ENCODE assay signal across 26 mouse cellular contexts in genomic region chr3:54766811-54767210, GRCm38 (mm10). TPM values are rescaled to one million over a fixed set of nuclear protein-coding genes. Genes with fewer than 3 reads are reported as not detected.
A peak's percentile ranks its signal among the peaks of the same experiment; 100 is the strongest.
DNase-seq lines count a peak whose midpoint lies in the region; ATAC-seq and TF ChIP-seq lines count a peak whose summit lies in the region.
"Had no signal": no experiment of that assay in that cellular context is flagged by ENCODE, and none has a peak within 500 bp of the region (broad histone marks: within the 10 kb centered on the region; RNA-seq: fewer than 3 reads in every experiment).

No protein-coding gene starts in this region.

- no peaks in the 10 kb centered on the region for H3K27me3 ChIP-seq in intestine, embryonic 14.5 days (replicated peaks; ENCODE audit: control insufficient read depth, insufficient read depth, low read length)
- no peaks in the 10 kb centered on the region for H3K27me3 ChIP-seq in intestine, postnatal 0 days (replicated peaks; ENCODE audit: control insufficient read depth, insufficient read depth, low read length)
- no peaks in the 10 kb centered on the region for H3K27me3 ChIP-seq in intestine, embryonic 15.5 days (replicated peaks)
- no peaks in the 10 kb centered on the region for H3K27me3 ChIP-seq in stomach, embryonic 15.5 days (replicated peaks)
- no peaks in the 10 kb centered on the region for H3K27me3 ChIP-seq in hindbrain, embryonic 16.5 days (replicated peaks; ENCODE audit: control insufficient read depth, insufficient read depth, low read length)
- H3K27me3 ChIP-seq: embryonic facial prominence, embryonic 12.5 days; embryonic facial prominence, embryonic 15.5 days; forebrain, embryonic 12.5 days; forebrain, embryonic 15.5 days; heart, embryonic 12.5 days; heart, embryonic 15.5 days; hindbrain, embryonic 13.5 days had no signal

- no peak overlapping the region for H3K9ac ChIP-seq in intestine, embryonic 14.5 days (ENCODE audit: low read length)
- no peak overlapping the region for H3K9ac ChIP-seq in intestine, postnatal 0 days (ENCODE audit: low read depth, low read length)
- no peak overlapping the region for H3K9ac ChIP-seq in intestine, embryonic 15.5 days
- H3K9ac ChIP-seq in stomach, embryonic 15.5 days: no peak overlapping the region
- no peak overlapping the region for H3K9ac ChIP-seq in hindbrain, embryonic 16.5 days (ENCODE audit: low read depth, low read length)
- H3K9ac ChIP-seq: embryonic facial prominence, embryonic 12.5 days; embryonic facial prominence, embryonic 15.5 days; forebrain, embryonic 12.5 days; forebrain, embryonic 15.5 days; heart, embryonic 12.5 days; heart, embryonic 15.5 days; hindbrain, embryonic 13.5 days had no signal

- no peaks in the 10 kb centered on the region for H3K36me3 ChIP-seq in intestine, embryonic 14.5 days (ENCODE audit: control insufficient read depth, insufficient read depth, low read length)
- no peaks in the 10 kb centered on the region for H3K36me3 ChIP-seq in intestine, postnatal 0 days (ENCODE audit: control insufficient read depth, insufficient read depth)
- H3K36me3 ChIP-seq in intestine, embryonic 15.5 days: no peaks in the 10 kb centered on the region
- no peaks in the 10 kb centered on the region for H3K36me3 ChIP-seq in stomach, embryonic 15.5 days
- no peaks in the 10 kb centered on the region for H3K36me3 ChIP-seq in hindbrain, embryonic 16.5 days (ENCODE audit: control insufficient read depth, insufficient read depth, low read length)
- H3K36me3 ChIP-seq: embryonic facial prominence, embryonic 12.5 days; embryonic facial prominence, embryonic 15.5 days; forebrain, embryonic 12.5 days; forebrain, embryonic 15.5 days; heart, embryonic 15.5 days; hindbrain, embryonic 10.5 days; hindbrain, embryonic 13.5 days had no signal

- no peak overlapping the region for H3K4me3 ChIP-seq in intestine, embryonic 14.5 days (ENCODE audit: low read depth, low read length)
- H3K4me3 ChIP-seq in intestine, postnatal 0 days (ENCODE audit: low read depth, low read length): no peak overlapping the region
- H3K4me3 ChIP-seq in intestine, embryonic 15.5 days (replicated peaks): no peak overlapping the region
- H3K4me3 ChIP-seq in stomach, embryonic 15.5 days (replicated peaks): no peak overlapping the region
- H3K4me3 ChIP-seq in hindbrain, embryonic 16.5 days (ENCODE audit: low read length): no peak overlapping the region
- H3K4me3 ChIP-seq: embryonic facial prominence, embryonic 12.5 days; embryonic facial prominence, embryonic 15.5 days; forebrain, embryonic 12.5 days; forebrain, embryonic 15.5 days; heart, embryonic 12.5 days; heart, embryonic 15.5 days; hindbrain, embryonic 10.5 days; hindbrain, embryonic 13.5 days had no signal

- no peaks in the 10 kb centered on the region; the same call in 1 of the 2 replicates for H3K4me1 ChIP-seq in intestine, embryonic 14.5 days (replicated peaks; ENCODE audit: control insufficient read depth, insufficient read depth, low read length)
- H3K4me1 ChIP-seq in intestine, postnatal 0 days (replicated peaks; ENCODE audit: control insufficient read depth, insufficient read depth, low read length): no peaks in the 10 kb centered on the region
- no peaks in the 10 kb centered on the region for H3K4me1 ChIP-seq in intestine, embryonic 15.5 days (replicated peaks)
- H3K4me1 ChIP-seq in stomach, embryonic 15.5 days: peaks cover 9% of the 10 kb centered on the region; the same call in 1 of the 2 replicates
- H3K4me1 ChIP-seq in hindbrain, embryonic 16.5 days (ENCODE audit: control insufficient read depth, insufficient read depth, low read depth, low read length): no peaks in the 10 kb centered on the region
- H3K4me1 ChIP-seq: embryonic facial prominence, embryonic 15.5 days; forebrain, embryonic 15.5 days; hindbrain, embryonic 13.5 days had no signal

- H3K9me3 ChIP-seq in intestine, embryonic 14.5 days (ENCODE audit: control insufficient read depth, low read length): no peaks in the 10 kb centered on the region
- H3K9me3 ChIP-seq in intestine, postnatal 0 days (ENCODE audit: control insufficient read depth): no peaks in the 10 kb centered on the region
- H3K9me3 ChIP-seq in intestine, embryonic 15.5 days: no peaks in the 10 kb centered on the region
- H3K9me3 ChIP-seq in stomach, embryonic 15.5 days: no peaks in the 10 kb centered on the region
- no peaks in the 10 kb centered on the region for H3K9me3 ChIP-seq in hindbrain, embryonic 16.5 days (ENCODE audit: control insufficient read depth, low read length)
- H3K9me3 ChIP-seq: embryonic facial prominence, embryonic 12.5 days; embryonic facial prominence, embryonic 15.5 days; forebrain, embryonic 12.5 days; forebrain, embryonic 15.5 days; heart, embryonic 15.5 days; hindbrain, embryonic 10.5 days; hindbrain, embryonic 13.5 days had no signal

- peak overlapping the region; percentile 77; the same call in 1 of the 2 replicates for H3K27ac ChIP-seq in intestine, embryonic 14.5 days (ENCODE audit: low read depth)
- no peak overlapping the region for H3K27ac ChIP-seq in intestine, postnatal 0 days (ENCODE audit: low read depth, low read length)
- peak overlapping the region; percentile 48 for H3K27ac ChIP-seq in intestine, embryonic 15.5 days
- peak overlapping the region; percentile 55; the same call in 1 of the 2 replicates for H3K27ac ChIP-seq in stomach, embryonic 15.5 days
- H3K27ac ChIP-seq in hindbrain, embryonic 16.5 days (ENCODE audit: low read depth, low read length): no peak overlapping the region
- H3K27ac ChIP-seq: embryonic facial prominence, embryonic 12.5 days; embryonic facial prominence, embryonic 15.5 days; forebrain, embryonic 12.5 days; forebrain, embryonic 15.5 days; heart, embryonic 15.5 days; hindbrain, embryonic 10.5 days; hindbrain, embryonic 13.5 days; hindbrain, postnatal 0 days had no signal

- no peak for ATAC-seq in intestine, embryonic 14.5 days (replicated peaks; ENCODE audit: low FRiP score, low TSS enrichment, low read depth)
- ATAC-seq in intestine, postnatal 0 days: no peak
- no peak for ATAC-seq in intestine, embryonic 15.5 days
- ATAC-seq in stomach, embryonic 15.5 days (ENCODE audit: insufficient read depth, low FRiP score, low read depth): no peak
- no peak for ATAC-seq in hindbrain, embryonic 16.5 days
- ATAC-seq: activated CD4-positive, CD25-positive, alpha-beta regulatory T cell, adult 4 months; forebrain, embryonic 15.5 days; hindbrain, postnatal 0 days had no signal

- no peak for DNase-seq in intestine, embryonic 14.5 days (ENCODE audit: low spot score)
- DNase-seq in right cerebral cortex, postnatal 10 days (ENCODE audit: low spot score in 2 of 2): no peak
- DNase-seq: adrenal gland, postnatal 10 days; cerebellum, adult 11 months; cerebellum, adult 2 months; cerebellum, adult 9-11 months; cerebellum, postnatal 25 days; gastrocnemius, postnatal 25 days; heart, adult 18-20 months; heart, postnatal 10 days; heart, postnatal 36 days had no signal

- WGBS in intestine, embryonic 14.5 days: 67% methylated on average over 5 of the region's 5 CpGs
- 61% methylated on average over 5 of the region's 5 CpGs for WGBS in intestine, postnatal 0 days
- 55% methylated on average over 5 of the region's 5 CpGs for WGBS in intestine, embryonic 15.5 days
- WGBS in stomach, embryonic 15.5 days: 61% methylated on average over 5 of the region's 5 CpGs
- WGBS in hindbrain, embryonic 16.5 days: 88% methylated on average over 5 of the region's 5 CpGs

- TF ChIP-seq CTCF in intestine, postnatal 0 days (IDR thresholded peaks at IDR 0.05; ENCODE audit: low read depth): no peak

- peak overlapping the region; percentile 29; the same call in 1 of the 2 replicates for H3K4me2 ChIP-seq in intestine, embryonic 14.5 days (ENCODE audit: low read length)
- no peak overlapping the region for H3K4me2 ChIP-seq in intestine, postnatal 0 days (replicated peaks; ENCODE audit: low read depth)
- H3K4me2 ChIP-seq in intestine, embryonic 15.5 days (replicated peaks): peak overlapping the region; percentile 33; the same call in 1 of the 2 replicates
- H3K4me2 ChIP-seq in stomach, embryonic 15.5 days: 0 out of 2 replicates have a peak overlapping the region, but pooled peaks have one; percentile 6
- no peak overlapping the region for H3K4me2 ChIP-seq in hindbrain, embryonic 16.5 days (ENCODE audit: low read length)
- H3K4me2 ChIP-seq: embryonic facial prominence, embryonic 12.5 days; embryonic facial prominence, embryonic 15.5 days; forebrain, embryonic 12.5 days; forebrain, embryonic 15.5 days; heart, embryonic 12.5 days; heart, embryonic 15.5 days; hindbrain, embryonic 13.5 days had no signal

RNA-seq across cellular contexts. Expression of gene Smad9, which starts 11.4 kb away (rescaled TPM):
- polyA plus RNA-seq in intestine, embryonic 14.5 days (2014; fragmentation: Nextera tagmentation; extraction: Ambion mirVana): 3.7 TPM in 2 replicates
- polyA plus RNA-seq in intestine, postnatal 0 days (2015; fragmentation: Nextera tagmentation; extraction: Ambion mirVana): 0.70 and 0.93 TPM in 2 replicates
- 1.5 and 1.6 TPM in 2 replicates for polyA plus RNA-seq in intestine, embryonic 15.5 days (2015; fragmentation: Nextera tagmentation; extraction: Ambion mirVana)
- 1.2 and 1.3 TPM in 2 replicates for polyA plus RNA-seq in stomach, embryonic 15.5 days (2015; fragmentation: Nextera tagmentation; extraction: Ambion mirVana)
- 0.57 and 0.90 TPM in 2 replicates for polyA plus RNA-seq in hindbrain, embryonic 16.5 days (2015; fragmentation: Nextera tagmentation; extraction: Ambion mirVana)
- polyA plus RNA-seq: activated CD4-positive, CD25-positive, alpha-beta regulatory T cell, adult 4 months had no signal

RNA-seq across cellular contexts. Expression of gene Alg5, which starts 31.5 kb away (rescaled TPM):
- 57.0 and 58.3 TPM in 2 replicates for polyA plus RNA-seq in intestine, embryonic 14.5 days (2014; fragmentation: Nextera tagmentation; extraction: Ambion mirVana)
- 95.1 and 99.6 TPM in 2 replicates for polyA plus RNA-seq in intestine, postnatal 0 days (2015; fragmentation: Nextera tagmentation; extraction: Ambion mirVana)
- 62.6 and 66.0 TPM in 2 replicates for polyA plus RNA-seq in intestine, embryonic 15.5 days (2015; fragmentation: Nextera tagmentation; extraction: Ambion mirVana)
- 63.8 and 65.6 TPM in 2 replicates for polyA plus RNA-seq in stomach, embryonic 15.5 days (2015; fragmentation: Nextera tagmentation; extraction: Ambion mirVana)
- polyA plus RNA-seq in hindbrain, embryonic 16.5 days (2015; fragmentation: Nextera tagmentation; extraction: Ambion mirVana): 46.2 and 47.9 TPM in 2 replicates

RNA-seq across cellular contexts. Expression of gene Exosc8, which starts 31.6 kb away (rescaled TPM):
- polyA plus RNA-seq in intestine, embryonic 14.5 days (2014; fragmentation: Nextera tagmentation; extraction: Ambion mirVana): 134 and 141 TPM in 2 replicates
- 31.0 and 31.7 TPM in 2 replicates for polyA plus RNA-seq in intestine, postnatal 0 days (2015; fragmentation: Nextera tagmentation; extraction: Ambion mirVana)
- polyA plus RNA-seq in intestine, embryonic 15.5 days (2015; fragmentation: Nextera tagmentation; extraction: Ambion mirVana): 100 and 110 TPM in 2 replicates
- 104 and 109 TPM in 2 replicates for polyA plus RNA-seq in stomach, embryonic 15.5 days (2015; fragmentation: Nextera tagmentation; extraction: Ambion mirVana)
- 69.9 and 71.6 TPM in 2 replicates for polyA plus RNA-seq in hindbrain, embryonic 16.5 days (2015; fragmentation: Nextera tagmentation; extraction: Ambion mirVana)

RNA-seq across cellular contexts. Expression of gene Rfxap, which starts 40.8 kb away (rescaled TPM):
- 42.8 and 43.7 TPM in 2 replicates for polyA plus RNA-seq in intestine, embryonic 14.5 days (2014; fragmentation: Nextera tagmentation; extraction: Ambion mirVana)
- polyA plus RNA-seq in intestine, postnatal 0 days (2015; fragmentation: Nextera tagmentation; extraction: Ambion mirVana): 28.8 and 30.8 TPM in 2 replicates
- polyA plus RNA-seq in intestine, embryonic 15.5 days (2015; fragmentation: Nextera tagmentation; extraction: Ambion mirVana): 30.0 and 33.9 TPM in 2 replicates
- polyA plus RNA-seq in stomach, embryonic 15.5 days (2015; fragmentation: Nextera tagmentation; extraction: Ambion mirVana): 35.7 and 42.9 TPM in 2 replicates
- 38.8 and 42.0 TPM in 2 replicates for polyA plus RNA-seq in hindbrain, embryonic 16.5 days (2015; fragmentation: Nextera tagmentation; extraction: Ambion mirVana)

RNA-seq across cellular contexts. Expression of gene Gm21958, which starts 52.7 kb away (rescaled TPM):
- 1.5 and 2.4 TPM in 2 replicates for polyA plus RNA-seq in intestine, embryonic 14.5 days (2014; fragmentation: Nextera tagmentation; extraction: Ambion mirVana)
- not detected in 2 replicates for polyA plus RNA-seq in intestine, postnatal 0 days (2015; fragmentation: Nextera tagmentation; extraction: Ambion mirVana)
- polyA plus RNA-seq in intestine, embryonic 15.5 days (2015; fragmentation: Nextera tagmentation; extraction: Ambion mirVana): 0.28 TPM in 1 of 2 replicates, not detected in the other
- 0.79 TPM in 1 of 2 replicates, not detected in the other for polyA plus RNA-seq in stomach, embryonic 15.5 days (2015; fragmentation: Nextera tagmentation; extraction: Ambion mirVana)
- polyA plus RNA-seq in hindbrain, embryonic 16.5 days (2015; fragmentation: Nextera tagmentation; extraction: Ambion mirVana): 0.43 TPM in 1 of 2 replicates, not detected in the other
- polyA plus RNA-seq: cerebellum, adult 2 months; embryonic facial prominence, embryonic 15.5 days; gonadal fat pad, adult 2 months; hindbrain, postnatal 0 days had no signal

Comparison
In these comparisons a context has a peak if more than half of its experiments do, and no peak if none do; other contexts are left out.
1. H3K27ac ChIP-seq: peak in intestine, embryonic 14.5 days (single experiment), intestine, embryonic 15.5 days (single experiment) and stomach, embryonic 15.5 days (single experiment); none in intestine, postnatal 0 days (single experiment) and hindbrain, embryonic 16.5 days (single experiment).
2. H3K4me2 ChIP-seq: peak in intestine, embryonic 14.5 days (single experiment), intestine, embryonic 15.5 days (single experiment) and stomach, embryonic 15.5 days (single experiment); none in intestine, postnatal 0 days (single experiment) and hindbrain, embryonic 16.5 days (single experiment).